Mouse (Mus musculus) heart, adult 2 months (tissue): ENCODE measurements around the gene Rab1b.

Source experiments
- CTCF ChIP-seq: fragments of 200-600 bp; IDR thresholded peaks from 2 replicates; pipeline ENCODE4 v1.8.1; 2022; ENCODE audit warnings: antibody characterized with exemption, mild to moderate bottlenecking, moderate library complexity
- POLR2A ChIP-seq: fragments of 200-500 bp; IDR thresholded peaks from 2 replicates; pipeline ENCODE4 v1.6.1; 2011; ENCODE audit warnings: mild to moderate bottlenecking, low read depth, low read length, control low read depth; ENCODE audit not compliant: insufficient read depth

GRCm38 (mm10) chr19:5082005-5082404 is 24.9 kb downstream of the Rab1b start:
- TF ChIP-seq CTCF (no peak), POLR2A (no peak)
